Mouse (Mus musculus) stomach, postnatal 0 days (tissue): Measurements from ENCODE around the gene Axdnd1. TPM values are rescaled to one million over a fixed set of nuclear protein-coding genes. Genes with fewer than 3 reads are reported as not detected.

ENCODE experiments used
- ATAC-seq: fragments of 200-750 bp; cut with Nextera tagmentation; 2 replicates; pipeline ENCODE4 v1.8.0; 2017; ENCODE audit not compliant: low FRiP score, low TSS enrichment
- DNase-seq: peaks from one replicate; pipeline ENCODE4 v3.0.0-alpha.2; 2016; ENCODE audit warnings: low spot score
- H3K27ac ChIP-seq: fragments of 300-500 bp; sonication (generic); replicated peaks from 2 replicates; pipeline ENCODE4 v1.5.1; 2014; ENCODE audit warnings: mild to moderate bottlenecking, control low read depth
- H3K27me3 ChIP-seq: fragments of 300-500 bp; sonication (generic); 2 replicates; pipeline ENCODE4 v1.6.1; 2014; ENCODE audit warnings: low read length; ENCODE audit not compliant: control insufficient read depth, insufficient read depth
- H3K36me3 ChIP-seq: fragments of 300-500 bp; sonication (generic); 2 replicates; pipeline ENCODE4 v1.6.1; 2014; ENCODE audit warnings: low read length, mixed read lengths; ENCODE audit not compliant: control insufficient read depth, insufficient read depth
- H3K4me1 ChIP-seq: fragments of 300-500 bp; sonication (generic); replicated peaks from 2 replicates; pipeline ENCODE4 v1.6.1; 2014; ENCODE audit warnings: antibody characterized with exemption; ENCODE audit not compliant: control insufficient read depth, insufficient read depth
- H3K4me2 ChIP-seq: fragments of 300-500 bp; sonication (generic); replicated peaks from 2 replicates; pipeline ENCODE4 v1.6.1; 2014; ENCODE audit warnings: low read depth, mild to moderate bottlenecking, control low read depth, moderate library complexity
- H3K4me3 ChIP-seq: fragments of 300-500 bp; sonication (generic); 2 replicates; pipeline ENCODE4 v1.5.1; 2014; ENCODE audit warnings: low read depth, low read length, control low read depth
- H3K9ac ChIP-seq: fragments of 300-500 bp; sonication (generic); 2 replicates; pipeline ENCODE4 v1.6.1; 2014; ENCODE audit warnings: mild to moderate bottlenecking, low read length, control low read depth, mixed read lengths
- H3K9me3 ChIP-seq: fragments of 300-500 bp; sonication (generic); 2 replicates; pipeline ENCODE4 v1.6.1; 2016; ENCODE audit warnings: low read length; ENCODE audit not compliant: control insufficient read depth
- CTCF ChIP-seq: IDR thresholded peaks from 2 replicates; pipeline ENCODE4 v1.5.1; 2016; ENCODE audit warnings: antibody characterized with exemption, low read depth, mild to moderate bottlenecking, moderate library complexity
- EP300 ChIP-seq: optimal IDR thresholded peaks from 2 replicates; pipeline ENCODE3; 2016; ENCODE audit warnings: antibody characterized with exemption
- WGBS: fragments of 180-500 bp; shearing (Covaris S2); extraction: QIAGEN DNeasy Blood & Tissue Kit; methylation state at CpG from one replicate; pipeline ENCODE4 v1.1.7; 2014; 5-methylcytosine and 5-hydroxymethylcytosine counted together
- polyA plus RNA-seq: library from polyadenylated mRNA; unstranded; fragments of >200 nt; fragmentation: Nextera tagmentation; extraction: Ambion mirVana; gene quantifications from 2 replicates; pipeline ENCODE4 v1.2.1, GENCODE M21; 2015

Gene Axdnd1
- polyA plus RNA-seq, 1 experiment from 2014 or later = 0.07 TPM

DNA sequence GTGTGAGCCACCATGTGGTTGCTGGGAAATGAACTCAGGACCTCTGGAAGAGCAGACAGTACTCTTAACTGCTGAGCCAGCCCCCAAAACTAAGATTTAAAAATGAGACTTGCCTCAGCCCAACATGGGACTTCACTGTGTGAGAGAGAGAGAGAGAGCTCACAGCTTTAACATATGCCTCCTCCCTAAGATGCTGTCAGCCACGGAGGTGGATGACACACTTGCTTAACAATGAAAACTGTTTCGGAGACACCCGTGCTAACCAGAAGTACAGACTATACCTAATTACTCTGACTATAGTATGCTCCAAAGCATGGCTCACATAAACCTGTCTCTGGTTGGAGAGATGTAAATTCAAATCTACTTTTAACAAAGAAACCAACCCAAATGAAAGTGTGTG, 12.5 kb upstream of the Axdnd1 start:
- Histone ChIP-seq H3K27ac (no peak overlapping the region), H3K9me3 (no peaks in the 10 kb centered on the region), H3K9ac (no peak overlapping the region), H3K4me3 (no peak overlapping the region), H3K4me2 (no peak overlapping the region), H3K36me3 (0 out of 2 replicates have a peak, but pooled peaks cover 7% of the 10 kb centered on the region), H3K4me1 (no peaks in the 10 kb centered on the region), H3K27me3 (no peaks in the 10 kb centered on the region)
- 83% methylated on average over 3 of the region's 3 CpGs for WGBS
- no peak for DNase-seq
- TF ChIP-seq EP300 = no peak
- no peak for TF ChIP-seq CTCF
- no peak for ATAC-seq

DNA sequence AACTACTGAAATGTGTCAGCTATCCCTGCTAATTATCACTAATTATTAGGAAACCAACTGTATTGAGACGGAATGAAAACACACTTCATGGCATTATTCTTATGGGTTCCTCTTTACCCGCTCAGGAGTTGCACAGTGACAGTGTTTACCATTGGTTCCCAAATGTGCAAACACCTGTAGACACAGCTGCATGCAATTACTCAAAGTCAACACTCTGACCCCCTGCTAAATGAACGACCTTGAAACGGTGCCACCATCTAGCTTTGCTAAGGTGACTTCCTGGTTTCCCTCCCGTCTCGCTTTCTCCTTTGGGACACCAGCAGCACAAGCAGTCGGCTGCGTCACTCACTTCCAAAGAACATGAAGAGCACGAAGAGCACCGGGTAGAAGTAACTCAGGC, 11.5 kb upstream of the Axdnd1 start:
- Histone ChIP-seq H3K36me3 (0 out of 2 replicates have a peak, but pooled peaks cover 7% of the 10 kb centered on the region), H3K4me2 (no peak overlapping the region), H3K4me3 (no peak overlapping the region), H3K9me3 (no peaks in the 10 kb centered on the region), H3K27me3 (no peaks in the 10 kb centered on the region), H3K27ac (no peak overlapping the region), H3K9ac (no peak overlapping the region), H3K4me1 (no peaks in the 10 kb centered on the region)
- TF ChIP-seq EP300 = no peak
- no peak for TF ChIP-seq CTCF
- WGBS = 49% methylated on average over 10 of the region's 10 CpGs
- DNase-seq (peak; percentile 35), ATAC-seq (peak; percentile 65; the same call in 1 of the 2 replicates)

DNA sequence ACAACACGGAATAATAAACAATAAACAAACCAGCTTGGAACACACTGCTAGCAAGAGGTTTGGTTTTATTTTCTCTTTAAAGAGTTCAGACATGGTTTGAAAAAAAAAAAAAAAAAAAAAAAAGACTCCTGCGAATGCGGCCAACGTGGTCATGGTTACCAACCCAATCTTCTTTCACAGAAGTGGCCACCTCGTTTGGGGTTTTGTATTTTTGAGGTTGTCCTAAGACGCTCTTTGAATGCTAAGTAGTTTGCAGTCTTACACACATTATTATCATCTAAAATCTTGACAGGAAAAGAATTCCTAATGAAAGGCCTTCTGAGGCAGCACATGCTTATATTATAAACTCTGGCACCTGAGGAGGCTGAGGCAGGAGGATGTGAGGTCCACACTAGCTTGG, 7.5 kb upstream of the Axdnd1 start:
- H3K36me3 ChIP-seq = 0 out of 2 replicates have a peak, but pooled peaks cover 7% of the 10 kb centered on the region
- H3K9me3 ChIP-seq = no peaks in the 10 kb centered on the region
- H3K4me1 ChIP-seq = no peaks in the 10 kb centered on the region
- H3K27me3 ChIP-seq = no peaks in the 10 kb centered on the region
- ATAC-seq (no peak), DNase-seq (no peak)
- TF ChIP-seq CTCF (no peak), EP300 (no peak)
- 91% methylated on average over 6 of the region's 6 CpGs for WGBS
- H3K4me2 ChIP-seq = no peak overlapping the region
- H3K4me3 ChIP-seq = no peak overlapping the region
- no peak overlapping the region for H3K9ac ChIP-seq
- no peak overlapping the region for H3K27ac ChIP-seq

DNA sequence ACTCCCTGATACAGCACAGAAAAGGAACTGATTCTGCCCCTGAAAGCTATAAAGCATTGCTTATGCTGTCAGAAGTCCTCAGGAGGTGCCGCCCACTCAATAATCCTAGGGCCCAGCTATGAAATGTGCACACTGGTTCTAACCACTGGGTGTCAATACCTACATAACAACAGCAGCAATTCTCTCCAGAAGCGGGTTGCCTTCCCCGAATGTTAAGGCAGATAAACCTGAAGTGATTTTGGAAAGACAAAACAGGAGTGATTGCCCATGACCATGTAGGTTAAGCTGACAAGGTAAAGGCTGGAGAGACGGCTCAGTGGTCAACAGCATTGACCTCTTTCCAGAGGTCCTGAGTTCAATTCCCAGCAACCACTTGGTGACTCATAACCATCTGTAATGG, 4.8 kb upstream of the Axdnd1 start:
- TF ChIP-seq EP300 = no peak
- TF ChIP-seq CTCF = no peak
- H3K27ac ChIP-seq = no peak overlapping the region
- WGBS = 87% methylated on average over 4 of the region's 4 CpGs

DNA sequence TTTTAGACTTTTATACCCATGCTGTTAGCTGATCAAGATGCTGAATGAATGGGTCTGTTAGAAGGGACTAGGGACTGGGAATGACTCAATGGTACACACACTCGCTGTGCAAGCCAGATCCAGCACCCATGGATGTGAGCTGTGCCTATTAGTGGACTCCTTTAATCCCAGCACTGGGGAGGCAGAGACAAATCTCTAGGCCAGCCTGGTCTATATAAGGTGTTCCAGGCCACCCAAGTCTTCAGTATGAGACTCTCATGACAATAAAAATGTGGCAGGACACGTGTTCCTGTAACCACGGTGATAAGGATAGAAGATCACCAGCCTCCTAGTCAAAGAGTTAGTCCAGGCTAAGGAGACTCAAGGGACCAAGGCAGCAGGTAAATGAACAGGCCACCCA, 3.1 kb upstream of the Axdnd1 start:
- Histone ChIP-seq H3K36me3 (no peaks in the 10 kb centered on the region), H3K4me2 (no peak overlapping the region), H3K9me3 (no peaks in the 10 kb centered on the region), H3K27ac (no peak overlapping the region), H3K4me3 (no peak overlapping the region), H3K27me3 (no peaks in the 10 kb centered on the region), H3K9ac (no peak overlapping the region), H3K4me1 (no peaks in the 10 kb centered on the region)
- no peak for TF ChIP-seq EP300
- TF ChIP-seq CTCF = no peak
- ATAC-seq = no peak
- 92% methylated on average over 3 of the region's 3 CpGs for WGBS
- DNase-seq = no peak

More for the DNA sequence above, 4.8 kb upstream of the Axdnd1 start:
- no peaks in the 10 kb centered on the region for H3K4me1 ChIP-seq
- no peak for ATAC-seq
- H3K36me3 ChIP-seq = 0 out of 2 replicates have a peak, but pooled peaks cover 2% of the 10 kb centered on the region
- no peaks in the 10 kb centered on the region for H3K9me3 ChIP-seq
- DNase-seq = no peak
- no peak overlapping the region for H3K4me3 ChIP-seq
- no peak overlapping the region for H3K9ac ChIP-seq
- no peaks in the 10 kb centered on the region for H3K27me3 ChIP-seq
- no peak overlapping the region for H3K4me2 ChIP-seq

DNA sequence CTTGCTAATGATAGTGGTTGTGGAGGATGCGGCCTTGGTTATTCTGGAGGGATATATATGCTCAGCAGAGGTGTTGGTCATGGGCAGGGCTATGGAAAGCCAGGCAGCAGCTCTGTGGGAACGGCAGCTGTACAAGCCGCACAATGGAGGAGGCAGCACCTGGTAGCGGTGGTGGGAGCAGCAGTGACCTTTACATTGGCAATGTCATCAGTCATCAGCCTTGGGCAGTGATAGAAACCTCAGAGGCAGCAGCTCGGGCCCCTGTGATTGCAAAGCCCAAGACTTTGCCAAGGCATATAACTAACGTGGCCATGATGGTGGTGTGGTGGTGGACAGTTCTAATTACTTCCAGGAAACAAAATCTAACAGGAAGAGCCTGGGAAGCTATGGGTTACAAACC, 2.5 kb upstream of the Axdnd1 start:
- 75% methylated on average over 6 of the region's 6 CpGs for WGBS
- TF ChIP-seq EP300 = no peak
- no peak for TF ChIP-seq CTCF

More for the DNA sequence above, 2.5 kb upstream of the Axdnd1 start:
- no peaks in the 10 kb centered on the region for H3K27me3 ChIP-seq
- H3K9ac ChIP-seq = no peak overlapping the region
- H3K4me1 ChIP-seq = no peaks in the 10 kb centered on the region
- no peaks in the 10 kb centered on the region for H3K36me3 ChIP-seq
- DNase-seq = no peak
- H3K27ac ChIP-seq = no peak overlapping the region
- no peak for ATAC-seq
- no peaks in the 10 kb centered on the region for H3K9me3 ChIP-seq
- H3K4me3 ChIP-seq = no peak overlapping the region
- H3K4me2 ChIP-seq = no peak overlapping the region
